Mouse (Mus musculus) heart, postnatal 0 days (tissue): Measurements from ENCODE around the gene C1rb.

Experiments used
- CTCF ChIP-seq: IDR thresholded peaks from 2 replicates; pipeline ENCODE4 v1.5.1; 2016; ENCODE audit warnings: antibody characterized with exemption, control low read depth, low read depth
- EP300 ChIP-seq: IDR thresholded peaks from 2 replicates; pipeline ENCODE4 v1.6.1; 2016; ENCODE audit warnings: antibody characterized with exemption, low read depth

DNA sequence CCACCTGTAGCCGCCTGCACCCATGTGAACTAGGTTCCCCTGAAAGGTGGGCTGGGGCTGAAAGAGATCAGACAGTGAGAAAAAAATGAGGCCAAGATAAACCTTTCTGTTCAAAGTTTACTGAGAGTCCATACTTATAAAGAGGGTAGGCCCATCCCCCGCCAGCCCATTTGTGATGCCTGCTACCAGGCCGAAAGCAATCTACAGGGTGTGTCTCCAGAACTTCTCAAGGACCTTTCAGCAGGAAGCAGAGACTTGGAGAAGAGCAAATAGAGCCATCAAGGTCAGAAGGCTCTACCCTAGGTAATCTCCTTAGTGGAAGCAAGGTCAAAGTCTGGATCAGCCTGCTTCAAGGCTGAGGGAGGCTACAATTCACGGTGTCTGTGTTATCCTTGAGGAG lies 31.9 kb downstream of the C1rb start:
- TF ChIP-seq CTCF (no peak), EP300 (no peak)
